Mouse (Mus musculus): ENCODE data around the gene Adcy9. TPM values are rescaled to one million over a fixed set of nuclear protein-coding genes. Genes with fewer than 3 reads are reported as not detected.

The Adcy9 gene
- total RNA-seq, 1 experiment from 2014 or later: 85.6 TPM

- DNase-seq: peak; percentile 37
Observed at GRCm38 (mm10) chr16:4318001-4318526, 102.2 kb downstream of the Adcy9 start.

- DNase-seq: peak; percentile 73
Observed at GRCm38 (mm10) chr16:4316094-4316474, 104.2 kb downstream of the Adcy9 start.

- DNase-seq: no peak
Observed at GRCm38 (mm10) chr16:4315352-4316093, 104.8 kb downstream of the Adcy9 start.

GRCm38 (mm10) chr16:4314891-4315290 is 105.4 kb downstream of the Adcy9 start:
- no peak for DNase-seq

GRCm38 (mm10) chr16:4312018-4312417 is 108.3 kb downstream of the Adcy9 start:
- no peak for DNase-seq

GRCm38 (mm10) chr16:4311608-4312007 is 108.7 kb downstream of the Adcy9 start:
- no peak for DNase-seq

- no peak for DNase-seq
Observed at GRCm38 (mm10) chr16:4307795-4308194, 112.5 kb downstream of the Adcy9 start.

GRCm38 (mm10) chr16:4304176-4304922 is 115.9 kb downstream of the Adcy9 start:
- no peak for DNase-seq

GRCm38 (mm10) chr16:4303554-4303953 is 116.7 kb downstream of the Adcy9 start:
- no peak for DNase-seq

- no peak for DNase-seq
Observed at GRCm38 (mm10) chr16:4300280-4300679, 120.0 kb downstream of the Adcy9 start.

- DNase-seq: no peak
Observed at GRCm38 (mm10) chr16:4293259-4293658, 127.0 kb downstream of the Adcy9 start.

- no peak for DNase-seq
Observed at GRCm38 (mm10) chr16:4289507-4289906, 130.8 kb downstream of the Adcy9 start.

GRCm38 (mm10) chr16:4286593-4286992 is 133.7 kb downstream of the Adcy9 start:
- DNase-seq: no peak

GRCm38 (mm10) chr16:4285257-4285656 is 135.0 kb downstream of the Adcy9 start:
- peak; percentile 24 for DNase-seq

GRCm38 (mm10) chr16:4283267-4283851 is 136.9 kb downstream of the Adcy9 start:
- no peak for DNase-seq

- no peak for DNase-seq
Observed at GRCm38 (mm10) chr16:4281470-4281869, 138.8 kb downstream of the Adcy9 start.

GRCm38 (mm10) chr16:4280949-4281348 is 139.3 kb downstream of the Adcy9 start:
- DNase-seq: no peak

GRCm38 (mm10) chr16:4279601-4280000 is 140.7 kb downstream of the Adcy9 start:
- DNase-seq: no peak

- no peak for DNase-seq
Observed at GRCm38 (mm10) chr16:4276621-4277020, 143.7 kb downstream of the Adcy9 start.

- DNase-seq: no peak
Observed at GRCm38 (mm10) chr16:4276151-4276550, 144.1 kb downstream of the Adcy9 start.

GRCm38 (mm10) chr16:4273702-4274476 is 146.4 kb downstream of the Adcy9 start:
- DNase-seq: peak; percentile 72

GRCm38 (mm10) chr16:4272254-4272653 is 148.0 kb downstream of the Adcy9 start:
- no peak for DNase-seq
